Mouse (Mus musculus): ENCODE measurements at regions not wholly inside any gene's neighbourhood (a gene's known extent, or its start where the extent isn't known, plus 50 kb on each side); places are given as distances from the start of the nearest gene placed in this dataset.
A peak's percentile ranks its signal among the peaks of the same experiment; 100 is the strongest.

DNA sequence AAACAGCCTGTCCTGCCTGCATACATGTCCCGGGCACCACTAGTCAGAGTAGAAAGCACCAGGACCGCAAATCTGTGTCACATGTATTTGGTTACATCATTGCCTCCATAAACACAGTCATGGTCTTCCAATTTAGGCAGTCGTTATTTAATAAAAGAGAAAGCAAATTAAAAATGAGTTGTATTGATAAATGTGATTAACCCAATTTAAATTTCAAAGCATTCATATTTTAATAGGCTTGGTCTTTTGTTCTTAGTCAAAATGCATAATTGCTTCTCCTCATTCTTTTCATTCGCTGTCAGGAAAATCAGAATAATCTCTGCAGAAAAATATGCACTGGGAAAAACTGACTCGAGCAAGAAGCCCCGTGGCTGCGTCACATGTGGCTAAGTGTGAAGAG is 307.3 kb upstream of the Id4 start:
- DNase-seq (ENCODE audit: low read depth, low spot score): no peak

- no peak for DNase-seq (ENCODE audit: low read depth, low spot score)
Measured at GRCm38 (mm10) chr13:47955504-47955903, 305.5 kb upstream of the Id4 start.

- DNase-seq (ENCODE audit: low read depth, low spot score): no peak
Measured at GRCm38 (mm10) chr13:47957662-47958061, 303.4 kb upstream of the Id4 start.

GRCm38 (mm10) chr13:47974216-47974615 is 286.8 kb upstream of the Id4 start:
- DNase-seq (ENCODE audit: low read depth, low spot score): no peak

DNA sequence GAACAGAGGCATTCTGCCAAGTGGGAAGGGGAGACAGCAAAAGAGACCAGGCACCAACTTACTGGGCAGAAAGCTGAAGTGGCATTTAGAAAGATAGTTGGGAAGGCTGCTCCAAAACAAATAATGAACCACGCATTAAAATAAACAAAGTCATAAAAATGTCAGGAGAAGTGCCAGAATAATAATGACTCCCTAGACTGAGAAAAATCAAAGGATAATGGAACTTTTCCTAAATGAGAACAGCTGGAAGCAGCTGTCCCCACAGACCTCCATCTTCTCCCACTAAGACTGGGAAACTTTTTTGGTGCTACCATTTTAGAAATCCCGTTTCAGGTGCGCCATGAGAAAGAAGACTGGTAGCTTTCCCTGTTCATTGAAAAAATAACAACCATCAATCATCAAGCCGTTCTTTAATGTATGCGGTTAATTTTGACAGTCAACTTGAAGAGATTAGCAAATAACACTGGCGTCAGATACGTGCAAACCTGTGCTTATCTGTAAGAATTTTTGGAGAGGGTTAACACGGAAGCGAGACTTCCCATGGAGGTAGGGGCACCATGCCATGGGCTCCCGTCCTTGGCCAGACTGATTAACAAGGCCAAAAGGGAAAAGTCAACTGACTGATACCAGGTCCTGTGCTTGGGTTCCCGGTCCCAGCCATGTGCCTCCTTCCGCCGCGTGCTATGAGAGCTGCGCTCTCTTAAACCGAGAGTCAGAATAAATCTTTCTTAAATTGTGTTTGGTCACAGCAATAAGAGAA is 286.1 kb upstream of the Id4 start:
- no peak for DNase-seq (ENCODE audit: low read depth, low spot score)

- DNase-seq (ENCODE audit: low read depth, low spot score): no peak
Measured at GRCm38 (mm10) chr13:47998495-47998894, 262.5 kb upstream of the Id4 start.

DNA sequence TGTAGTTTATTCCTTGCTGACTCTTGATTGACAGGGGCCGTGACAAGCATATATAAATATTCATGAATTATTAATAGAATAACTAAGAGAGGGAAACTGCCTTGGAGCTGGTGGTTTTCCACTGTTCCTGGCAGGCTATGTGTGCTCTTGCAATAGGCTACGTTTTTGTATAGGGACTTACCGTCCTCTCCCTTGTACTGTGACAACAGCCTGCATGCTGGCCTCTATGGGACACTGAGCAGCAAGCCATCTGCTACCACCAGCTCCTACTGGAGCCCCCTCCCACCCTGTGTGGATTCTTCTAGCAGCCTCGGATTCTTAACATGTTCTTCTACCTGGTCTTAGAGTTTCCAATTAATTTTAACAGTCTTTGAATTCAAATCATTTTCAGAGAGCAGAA is 261.6 kb upstream of the Id4 start:
- no peak for DNase-seq (ENCODE audit: low read depth, low spot score)

- no peak for DNase-seq (ENCODE audit: low read depth, low spot score)
Measured at GRCm38 (mm10) chr13:48003126-48003525, 257.9 kb upstream of the Id4 start.

GRCm38 (mm10) chr13:48013336-48013750 is 247.7 kb upstream of the Id4 start:
- DNase-seq (ENCODE audit: low read depth, low spot score): no peak

GRCm38 (mm10) chr13:48015296-48015695 is 245.7 kb upstream of the Id4 start:
- DNase-seq (ENCODE audit: low read depth, low spot score): no peak

GRCm38 (mm10) chr13:48016051-48016450 is 245.0 kb upstream of the Id4 start:
- DNase-seq (ENCODE audit: low read depth, low spot score): no peak

GRCm38 (mm10) chr13:48016606-48017005 is 244.4 kb upstream of the Id4 start:
- no peak for DNase-seq (ENCODE audit: low read depth, low spot score)

DNA sequence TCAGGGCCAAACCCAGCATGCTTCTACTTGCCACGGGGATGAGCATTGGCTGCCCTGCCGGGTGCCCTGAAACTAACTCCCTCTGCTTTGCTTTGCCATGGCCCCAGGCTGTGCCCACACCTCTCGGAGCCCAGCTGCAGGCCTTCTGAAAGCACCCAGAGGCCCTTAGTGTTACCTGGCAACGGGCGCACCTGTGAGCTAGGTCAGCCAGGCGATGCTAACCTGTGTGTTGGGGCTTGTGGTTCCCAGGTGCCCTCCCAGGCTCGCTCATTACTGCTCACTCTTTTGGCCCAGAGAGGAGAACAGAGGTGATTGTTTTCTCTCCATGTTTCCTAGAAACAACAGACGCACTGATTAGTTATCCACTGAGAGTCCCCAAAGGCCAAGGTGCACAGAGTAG is 243.4 kb upstream of the Id4 start:
- no peak for DNase-seq (ENCODE audit: low read depth, low spot score)

- DNase-seq (ENCODE audit: low read depth, low spot score): no peak
Measured at GRCm38 (mm10) chr13:48018606-48019005, 242.4 kb upstream of the Id4 start.

- no peak for DNase-seq (ENCODE audit: low read depth, low spot score)
Measured at GRCm38 (mm10) chr13:48022958-48023615, 237.9 kb upstream of the Id4 start.

DNA sequence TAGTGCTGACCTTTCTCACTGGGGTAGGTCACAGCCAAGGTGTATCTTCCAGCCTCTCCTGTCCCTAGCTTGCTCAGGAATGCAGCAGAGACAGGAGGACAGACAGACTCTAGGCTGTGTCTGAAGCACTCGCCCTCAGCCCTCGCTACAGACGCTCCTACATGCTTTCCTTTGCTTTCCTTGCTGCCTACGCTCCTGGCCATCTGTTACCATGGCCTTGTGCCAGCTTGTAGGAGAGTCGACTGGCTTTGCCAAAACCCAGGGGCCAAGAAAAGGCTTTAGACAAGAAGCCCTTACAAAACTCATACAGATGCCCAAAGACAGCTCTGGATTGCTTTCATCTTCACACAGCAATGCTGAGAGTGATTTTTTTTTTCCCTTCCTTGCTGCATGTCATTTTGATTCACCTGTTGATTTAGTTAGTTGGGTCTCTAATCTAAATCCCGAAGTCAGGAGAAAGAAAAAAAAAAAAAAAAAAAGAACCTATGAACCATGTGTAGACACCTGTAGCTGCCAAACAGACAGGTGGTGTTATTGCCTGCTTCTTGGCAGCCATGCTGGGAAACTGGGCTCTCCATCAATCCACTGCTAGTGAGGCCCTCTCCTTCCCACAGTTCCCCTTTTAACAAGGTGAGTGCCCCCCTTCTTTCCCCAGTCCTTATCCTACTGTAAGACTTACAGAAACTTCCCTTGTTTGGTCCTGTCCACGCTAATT is 233.1 kb upstream of the Id4 start:
- DNase-seq (ENCODE audit: low read depth, low spot score): peak; percentile 40

GRCm38 (mm10) chr13:48031491-48031890 is 229.5 kb upstream of the Id4 start:
- no peak for DNase-seq (ENCODE audit: low read depth, low spot score)

DNA sequence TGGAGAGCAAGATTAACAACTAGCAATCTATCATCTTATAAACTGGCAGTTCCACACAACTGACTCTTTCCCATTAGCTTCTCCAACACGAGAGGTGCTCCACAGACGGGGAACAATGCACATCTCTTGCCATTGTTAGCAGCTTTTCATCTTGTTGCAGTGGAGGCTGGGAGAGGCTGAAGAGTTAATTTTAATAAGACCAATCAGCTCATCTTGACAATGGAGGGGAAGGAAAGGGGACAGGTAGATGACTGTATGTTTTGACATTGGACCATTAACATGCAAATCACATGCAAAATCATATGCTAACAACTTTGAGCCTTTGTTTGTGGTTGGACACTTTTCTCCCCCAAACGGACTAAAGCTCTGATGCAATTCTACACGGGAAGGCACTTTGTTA is 218.9 kb upstream of the Id4 start:
- no peak for DNase-seq (ENCODE audit: low read depth, low spot score)

DNA sequence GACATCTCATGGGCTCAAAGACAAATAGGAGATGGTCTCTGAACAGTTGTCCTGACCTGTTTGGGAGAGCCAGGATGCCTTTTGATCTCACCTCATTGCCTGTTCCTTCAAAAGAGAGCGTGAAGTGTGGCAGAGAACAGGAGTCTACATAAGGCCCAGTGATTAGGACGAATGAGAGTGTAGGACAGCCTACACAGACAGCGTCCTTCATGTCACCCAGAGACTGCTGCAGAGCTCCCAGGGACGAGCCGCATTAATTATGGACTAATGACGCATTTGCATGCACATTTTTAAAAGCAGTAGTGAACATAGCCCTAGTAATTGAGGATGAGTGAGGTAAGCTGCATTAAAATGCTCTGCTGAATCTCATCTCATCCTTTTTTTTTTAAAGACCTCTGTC is 218.5 kb upstream of the Id4 start:
- DNase-seq (ENCODE audit: low read depth, low spot score): no peak

- DNase-seq (ENCODE audit: low read depth, low spot score): no peak
Measured at GRCm38 (mm10) chr13:48046201-48046750, 214.8 kb upstream of the Id4 start.

GRCm38 (mm10) chr13:48049796-48050195 is 211.2 kb upstream of the Id4 start:
- no peak for DNase-seq (ENCODE audit: low read depth, low spot score)

DNA sequence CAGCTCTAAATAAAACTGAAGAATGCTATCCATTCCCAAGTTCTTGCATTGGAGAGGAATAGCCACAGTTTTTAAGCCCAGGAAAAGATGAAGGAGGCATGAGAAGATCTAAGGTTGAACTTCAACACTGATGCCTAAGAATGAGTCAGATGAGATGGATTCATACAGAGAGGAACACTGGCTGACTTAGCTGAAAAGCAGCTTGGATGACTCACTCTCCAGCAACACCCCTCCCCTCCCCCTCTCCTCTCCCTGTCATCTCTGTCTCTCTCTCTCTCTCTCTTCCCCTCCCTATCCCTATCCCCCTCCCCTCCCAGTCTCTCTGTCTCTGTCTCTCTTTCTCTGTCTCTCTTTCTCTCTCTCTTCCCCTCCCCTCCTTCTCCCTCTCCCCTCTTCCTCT is 186.4 kb upstream of the Id4 start:
- DNase-seq (ENCODE audit: low read depth, low spot score): no peak

Data from skeletal muscle tissue, adult 2 months (tissue).